Mouse (Mus musculus) small intestine, adult 2 months (tissue): ENCODE results near the gene Aff4.

ENCODE experiments used
- CTCF ChIP-seq: fragments of 200-500 bp; IDR thresholded peaks from 2 replicates; pipeline ENCODE4 v1.5.1; 2012; ENCODE audit warnings: low read depth, mild to moderate bottlenecking, control low read depth, inconsistent platforms, low read length, moderate library complexity, mixed read lengths; ENCODE audit not compliant: insufficient replicate concordance, insufficient read length; ENCODE audit errors: extremely low read depth
- POLR2A ChIP-seq: fragments of 200-500 bp; IDR thresholded peaks from 2 replicates; pipeline ENCODE4 v1.6.1; 2012; ENCODE audit warnings: low read depth, mild to moderate bottlenecking, control low read depth, inconsistent platforms, low read length, moderate library complexity

DNA sequence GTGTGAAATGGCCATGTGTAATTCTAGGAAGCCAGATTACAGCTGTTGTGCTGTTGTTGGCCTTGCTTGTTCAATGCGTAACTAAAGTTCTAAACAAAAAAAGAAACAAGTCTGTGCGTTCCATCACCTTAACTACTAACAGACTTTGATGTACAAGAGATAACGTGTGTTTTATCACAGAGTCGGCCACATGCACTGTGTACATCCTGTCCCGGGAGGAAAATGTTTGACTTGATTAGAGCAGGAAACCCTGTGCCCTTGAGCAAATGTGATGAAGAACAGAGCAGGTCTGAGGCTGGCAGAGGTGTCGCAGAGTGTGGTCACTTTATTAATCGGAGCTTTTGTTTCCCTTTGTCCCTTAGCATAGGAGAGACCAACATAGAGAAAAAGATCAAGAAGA, 20.3 kb upstream of the Aff4 start:
- TF ChIP-seq CTCF (no peak), POLR2A (no peak)
